Mouse (Mus musculus) liver, postnatal 0 days (tissue): ENCODE results near the gene Pi4kb.
"Not testable (repeated sequence)": the region's sequence is repeated elsewhere in the genome, so short reads cannot be mapped to it uniquely, and the experiment has no call there.

Source experiments
- CTCF ChIP-seq: sonication (generic); IDR thresholded peaks from 2 replicates; pipeline ENCODE4 v1.5.1; 2016; ENCODE audit warnings: antibody characterized with exemption, low read depth
- EP300 ChIP-seq: IDR thresholded peaks from 2 replicates; pipeline ENCODE4 v1.6.1; 2016; ENCODE audit warnings: antibody characterized with exemption, low read depth, mild to moderate bottlenecking

DNA sequence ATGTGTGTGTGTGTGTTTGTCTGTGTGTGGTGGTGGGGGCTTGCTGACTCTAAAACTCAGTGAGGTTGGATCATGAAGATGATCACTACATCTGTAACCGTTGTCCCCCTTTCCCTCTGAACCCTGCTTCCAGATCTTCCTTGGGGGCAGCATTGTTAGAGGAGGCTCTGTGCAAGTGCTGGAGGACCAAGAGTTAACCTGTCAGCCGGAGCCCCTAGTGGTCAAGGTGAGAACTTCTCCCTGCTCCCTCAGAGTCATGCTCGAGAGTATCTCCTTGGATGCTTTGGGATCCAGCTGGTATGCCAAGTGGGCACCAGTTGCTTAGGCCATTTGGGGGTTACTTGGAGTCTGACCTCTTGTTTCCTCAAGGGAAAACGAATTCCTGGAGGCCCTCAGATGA lies 30.8 kb upstream of the Pi4kb start:
- TF ChIP-seq CTCF = peak; percentile 77
- TF ChIP-seq EP300 = not testable (repeated sequence)
